Mouse (Mus musculus) adrenal gland, postnatal 4 days (tissue): ENCODE results near the gene Gm5890. TPM values are rescaled to one million over a fixed set of nuclear protein-coding genes. Genes with fewer than 3 reads are reported as not detected.
"Not testable (repeated sequence)": the region's sequence is repeated elsewhere in the genome, so short reads cannot be mapped to it uniquely, and the experiment has no call there.

Source experiments
- DNase-seq, 2 experiments: peaks; one replicate each; pipeline ENCODE4 v3.0.0; 2021 to 2022; ENCODE audit warnings: low spot score in 2 of 2, mixed read lengths in 2 of 2
- long read RNA-seq, 2 experiments: library from polyadenylated mRNA; stranded (forward); transcript quantifications; one replicate each; pipeline ENCODE4 v2.0.0; 2021
- total RNA-seq, 2 experiments: library from RNA; stranded (reverse); gene quantifications; 2 replicates each; pipeline ENCODE4 v1.2.3; 2021

Gm5890 gene
- total RNA-seq, result not detected
- long read RNA-seq, experiment 1, result 0 reads
- long read RNA-seq, experiment 2, result 0 reads

- not testable (repeated sequence) for DNase-seq
Measured at GRCm38 (mm10) chr7:20262734-20263133, at the start of gene Gm5890. Gene Gm5890 (minus strand): TSS chr7:20262834.

- not testable (repeated sequence) for DNase-seq
Measured at GRCm38 (mm10) chr7:20233728-20234127, 28.9 kb downstream of the Gm5890 start, which contains the start of gene Gm4498. Gene Gm4498 (minus strand): TSS chr7:20233828.

Other genes with a start within 250 kb of the Gm5890 start
- not detected for gene Vmn1r91, start 163.2 kb downstream of the Gm5890 start, total RNA-seq
- gene Gm16442, start 140.3 kb downstream of the Gm5890 start, total RNA-seq, result not detected
- not detected for gene Vmn1r93, start 123.7 kb downstream of the Gm5890 start, total RNA-seq
- gene Vmn1r94, start 94.5 kb downstream of the Gm5890 start, total RNA-seq, result not detected
- gene Vmn1r95, start 69.1 kb downstream of the Gm5890 start, total RNA-seq, result not detected
- gene Gm6164, start 57.2 kb downstream of the Gm5890 start, total RNA-seq, result not detected
- gene Gm4498, start 29.0 kb downstream of the Gm5890 start, total RNA-seq, result not detected
- gene Gm4133, start 71.2 kb upstream of the Gm5890 start, total RNA-seq, result not detected
- not detected for gene Gm5728, start 112.6 kb upstream of the Gm5890 start, total RNA-seq
- not detected for gene Vmn1r100, start 155.1 kb upstream of the Gm5890 start, total RNA-seq
- not detected for gene Vmn1r101, start 179.8 kb upstream of the Gm5890 start, total RNA-seq
- gene Gm10670, start 212.1 kb upstream of the Gm5890 start, total RNA-seq, result not detected
- gene Vmn1r103, start 247.7 kb upstream of the Gm5890 start, total RNA-seq, result not detected